Mouse (Mus musculus): ENCODE results near the gene Gpr107.

The Gpr107 gene

DNA sequence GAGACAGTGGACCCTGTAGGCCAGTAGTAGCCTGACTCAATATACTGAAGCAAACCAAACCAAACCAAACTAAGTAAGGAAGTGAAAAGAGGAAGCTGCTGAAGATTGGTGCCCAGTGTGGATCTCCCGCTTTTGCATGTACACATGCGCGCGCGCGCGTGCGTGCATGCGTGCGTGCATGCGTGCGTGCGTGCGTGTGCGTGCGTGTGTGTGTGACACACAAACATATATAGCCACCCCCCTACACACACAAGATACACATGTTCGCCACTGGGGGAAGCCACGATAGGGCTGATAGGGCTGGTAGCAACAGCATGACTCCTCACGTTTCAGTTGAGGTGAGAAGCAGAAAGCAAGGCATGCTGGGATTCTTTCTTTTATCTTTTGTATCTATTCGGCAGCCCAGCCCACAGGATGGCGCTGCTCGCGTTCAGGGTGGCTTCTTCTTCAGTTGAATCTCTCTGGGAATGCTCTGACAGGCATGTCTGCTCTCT, 87.1 kb downstream of the Gpr107 start:
- ATAC-seq (ENCODE audit: insufficient number of reproducible peaks, low FRiP score, low TSS enrichment) = peak; percentile 49; the same call in 1 of the 2 replicates

DNA sequence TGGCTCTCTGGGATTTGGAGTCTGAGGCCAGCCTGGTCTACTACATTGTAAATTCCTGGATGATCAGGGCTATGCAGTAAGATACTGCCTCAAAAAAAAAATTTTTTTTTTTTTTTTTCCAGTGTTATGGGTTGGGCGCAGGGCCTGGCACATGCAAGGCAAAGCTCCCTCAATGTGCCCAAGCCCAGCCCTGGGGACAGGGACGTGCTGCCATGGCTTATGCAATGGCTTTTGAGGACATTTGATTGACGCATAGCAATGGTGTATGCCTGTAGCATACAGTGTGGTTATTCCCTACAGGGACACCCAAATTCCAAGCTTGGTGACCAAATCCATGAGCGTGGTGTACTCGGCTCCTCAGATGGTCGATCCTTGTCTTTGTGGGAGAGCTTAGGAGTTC, 87.7 kb downstream of the Gpr107 start:
- no peak for ATAC-seq (ENCODE audit: insufficient number of reproducible peaks, low FRiP score, low TSS enrichment)

DNA sequence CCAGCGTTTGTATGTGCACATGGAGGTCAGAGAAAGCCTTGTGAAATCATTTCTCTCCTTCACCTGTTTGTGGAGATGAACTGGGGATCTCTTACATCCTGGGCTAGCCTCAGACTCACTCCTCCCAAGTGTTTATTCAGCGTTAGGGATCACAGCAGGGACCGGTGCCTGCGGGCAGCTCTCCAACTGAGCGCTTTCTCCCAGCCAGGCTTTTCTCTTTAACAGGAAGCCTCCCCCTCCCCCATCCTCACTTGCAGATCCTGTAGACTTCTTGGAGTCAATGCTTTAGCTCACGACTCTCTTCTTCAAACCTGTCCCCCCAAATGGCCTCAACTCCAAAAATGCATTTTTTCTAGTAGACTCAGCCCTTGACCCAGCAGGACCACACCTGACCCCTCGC, 89.5 kb downstream of the Gpr107 start:
- no peak for ATAC-seq (ENCODE audit: insufficient number of reproducible peaks, low FRiP score, low TSS enrichment)

GRCm38 (mm10) chr2:31244216-31244615, 92.1 kb downstream of the Gpr107 start:
- no peak for ATAC-seq (ENCODE audit: insufficient number of reproducible peaks, low FRiP score, low TSS enrichment)

DNA sequence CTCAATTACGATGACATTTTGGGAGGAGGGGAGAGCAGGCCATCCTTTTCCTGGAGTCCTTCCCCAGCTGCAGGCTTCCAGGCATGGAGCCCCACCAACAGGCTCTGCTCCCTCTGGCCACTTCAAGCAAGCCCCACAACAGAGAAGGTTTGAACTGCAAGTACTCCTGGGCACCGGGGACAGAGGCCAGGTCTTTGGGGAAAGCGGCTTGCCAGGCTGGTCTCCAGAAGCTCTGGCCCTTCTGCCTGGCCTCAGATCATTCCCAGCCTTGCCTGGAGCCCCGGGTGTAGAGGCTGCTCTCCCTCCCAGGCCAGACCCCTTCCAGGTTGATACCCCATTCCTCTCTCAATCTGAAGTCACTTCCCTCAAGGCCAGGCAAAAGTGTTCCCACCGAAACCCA, 92.9 kb downstream of the Gpr107 start:
- 0 out of 2 replicates have a peak, but pooled peaks have one; percentile 6 for ATAC-seq (ENCODE audit: insufficient number of reproducible peaks, low FRiP score, low TSS enrichment)

DNA sequence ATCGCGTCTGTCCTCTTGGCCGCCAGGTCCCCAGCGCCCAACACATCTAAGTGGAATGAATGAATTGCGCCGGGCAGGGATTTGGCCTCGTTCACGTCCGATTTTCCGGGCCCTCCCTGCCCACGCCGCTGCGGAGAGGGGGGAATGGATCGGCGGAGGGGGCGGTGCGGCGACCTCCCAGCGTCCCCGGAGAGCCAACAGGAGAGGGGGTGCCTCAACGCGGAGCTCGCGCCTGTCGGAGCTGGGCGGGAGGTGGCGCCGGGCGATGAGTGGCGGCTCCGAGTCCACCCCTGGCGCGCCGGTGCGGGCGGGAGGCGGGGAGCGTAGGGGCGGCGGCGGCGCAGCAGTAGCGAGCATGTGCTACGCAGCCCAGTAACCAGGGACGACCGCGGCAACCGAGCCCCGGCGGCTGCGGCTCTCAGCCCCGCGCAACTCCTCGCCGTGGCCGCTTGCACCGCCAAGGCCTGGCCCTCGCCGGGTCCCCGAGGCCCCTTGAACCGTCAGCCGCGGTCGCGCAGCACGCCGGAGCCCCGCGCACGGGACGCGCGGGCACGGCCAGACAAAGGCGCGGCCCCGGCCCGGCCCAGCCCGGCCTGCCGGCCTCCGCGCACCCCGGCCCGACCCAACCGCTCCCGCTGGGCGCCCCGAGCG, 93.5 kb downstream of the Gpr107 start, which contains the start of gene Ncs1:
Gene Ncs1 (plus strand): TSS at position 333 of the 651 bp plus-strand sequence.
- peak; percentile 54 for ATAC-seq (ENCODE audit: insufficient number of reproducible peaks, low FRiP score, low TSS enrichment)

GRCm38 (mm10) chr2:31246251-31246971, 94.3 kb downstream of the Gpr107 start:
- no peak; the same call in 1 of the 2 replicates for ATAC-seq (ENCODE audit: insufficient number of reproducible peaks, low FRiP score, low TSS enrichment)

- ATAC-seq (ENCODE audit: insufficient number of reproducible peaks, low FRiP score, low TSS enrichment) = no peak
Measured at GRCm38 (mm10) chr2:31248856-31249255, 96.7 kb downstream of the Gpr107 start.

- ATAC-seq (ENCODE audit: insufficient number of reproducible peaks, low FRiP score, low TSS enrichment) = no peak
Measured at GRCm38 (mm10) chr2:31252167-31252566, 100.1 kb downstream of the Gpr107 start.

DNA sequence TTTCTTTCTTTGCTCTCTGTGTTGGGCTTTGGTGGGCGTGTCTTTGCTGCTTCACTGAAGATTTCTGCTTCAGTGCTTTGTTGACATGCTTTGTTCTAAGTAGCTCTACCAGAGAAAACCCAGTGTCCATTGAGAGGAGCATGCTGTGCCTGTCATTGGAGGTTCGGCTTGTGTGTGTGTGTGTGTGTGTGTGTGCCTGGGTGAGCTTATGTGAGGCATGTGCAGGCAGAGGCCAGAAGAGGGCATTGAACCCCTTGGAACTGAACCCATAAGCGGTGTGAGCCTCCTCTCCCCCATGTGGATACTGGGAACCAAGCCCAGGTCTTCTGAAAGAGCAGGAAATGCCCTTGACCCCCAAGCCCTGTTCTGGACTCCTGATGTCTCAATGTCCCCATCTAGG, 101.3 kb downstream of the Gpr107 start:
- ATAC-seq (ENCODE audit: insufficient number of reproducible peaks, low FRiP score, low TSS enrichment) = no peak

GRCm38 (mm10) chr2:31254806-31255205, 102.7 kb downstream of the Gpr107 start:
- no peak for ATAC-seq (ENCODE audit: insufficient number of reproducible peaks, low FRiP score, low TSS enrichment)

DNA sequence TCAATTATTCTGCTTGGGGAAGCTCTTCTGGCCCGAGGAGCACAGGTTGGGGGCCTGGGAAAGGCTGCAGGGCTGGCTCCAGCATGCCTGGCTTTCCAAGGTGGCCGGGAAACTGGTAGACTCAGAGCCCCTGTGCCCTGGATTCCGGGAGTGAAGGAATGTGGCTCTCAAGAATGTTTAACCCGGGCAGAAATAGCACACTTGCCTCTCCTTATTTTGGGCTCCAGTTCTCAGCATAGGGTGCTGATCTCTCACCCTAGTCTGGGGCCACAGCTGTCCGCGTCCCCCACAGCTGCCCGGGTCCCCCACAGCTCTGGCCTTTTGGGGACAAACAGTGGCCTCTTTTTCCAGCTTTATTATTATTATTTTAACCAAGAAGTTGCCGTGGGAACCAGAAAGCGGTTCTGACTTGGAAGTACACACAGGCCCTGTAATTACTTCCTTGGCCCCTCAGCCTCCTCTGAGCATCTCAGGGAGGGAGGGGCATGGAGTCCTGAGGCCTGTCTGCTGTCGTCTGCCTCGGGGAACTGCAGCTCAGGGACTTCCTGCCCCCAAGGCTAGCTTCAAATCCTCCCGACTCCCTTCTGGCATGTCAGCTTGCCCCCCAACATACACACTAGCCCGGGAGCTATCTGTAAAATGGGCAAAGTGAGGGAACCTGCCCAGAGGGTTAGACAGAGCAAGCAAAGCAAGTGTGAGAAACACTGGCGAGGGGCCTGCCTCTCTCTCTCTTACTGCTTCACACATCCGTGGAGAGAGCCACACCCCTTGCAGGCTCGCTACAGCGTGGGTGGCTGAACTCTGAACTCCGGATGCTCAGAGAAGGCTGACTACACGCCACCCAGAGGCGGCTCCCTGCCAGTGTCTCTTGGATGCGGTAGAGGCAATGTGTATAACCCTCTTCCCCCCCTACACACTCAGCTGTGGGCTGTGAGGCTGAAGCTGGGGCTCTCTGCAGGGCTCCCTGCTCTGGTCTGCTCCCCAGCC, 104.1 kb downstream of the Gpr107 start:
- ATAC-seq (ENCODE audit: insufficient number of reproducible peaks, low FRiP score, low TSS enrichment) = peak; percentile 36; the same call in 1 of the 2 replicates

- peak; percentile 46 for ATAC-seq (ENCODE audit: insufficient number of reproducible peaks, low FRiP score, low TSS enrichment)
Measured at GRCm38 (mm10) chr2:31257096-31257495, 105.0 kb downstream of the Gpr107 start.

GRCm38 (mm10) chr2:31258609-31259366, 106.7 kb downstream of the Gpr107 start:
- peak; percentile 58; the same call in 1 of the 2 replicates for ATAC-seq (ENCODE audit: insufficient number of reproducible peaks, low FRiP score, low TSS enrichment)

DNA sequence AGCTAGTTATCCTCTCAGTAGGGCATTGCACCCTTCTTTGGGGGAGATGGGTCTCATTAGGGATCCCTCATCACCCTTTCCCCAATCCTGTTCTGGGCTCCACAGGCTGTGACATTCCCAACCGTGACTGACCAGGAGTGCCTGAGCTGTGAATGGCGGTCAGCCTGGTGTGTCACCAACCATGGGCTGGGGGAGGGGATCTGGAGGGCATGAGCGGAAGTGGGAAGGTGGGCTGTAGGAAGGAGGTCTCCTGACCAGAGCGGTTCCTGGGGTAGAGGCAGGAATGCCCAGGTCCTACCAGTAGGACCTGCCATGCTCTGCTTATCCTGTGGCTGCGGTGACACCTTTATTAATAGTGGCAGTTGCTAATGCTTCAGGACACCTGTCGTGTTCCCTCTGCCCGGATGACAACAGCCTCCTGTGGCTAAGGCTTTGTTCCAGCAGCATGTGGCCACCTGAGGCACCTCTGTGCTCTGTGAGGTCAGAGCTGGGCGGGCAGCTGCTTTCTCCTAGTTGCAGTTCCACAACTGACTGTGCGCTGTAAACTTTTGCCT, 107.3 kb downstream of the Gpr107 start:
- ATAC-seq (ENCODE audit: insufficient number of reproducible peaks, low FRiP score, low TSS enrichment) = no peak

GRCm38 (mm10) chr2:31260549-31260948, 108.4 kb downstream of the Gpr107 start:
- no peak for ATAC-seq (ENCODE audit: insufficient number of reproducible peaks, low FRiP score, low TSS enrichment)

GRCm38 (mm10) chr2:31263039-31263461, 110.9 kb downstream of the Gpr107 start:
- ATAC-seq (ENCODE audit: insufficient number of reproducible peaks, low FRiP score, low TSS enrichment) = no peak

DNA sequence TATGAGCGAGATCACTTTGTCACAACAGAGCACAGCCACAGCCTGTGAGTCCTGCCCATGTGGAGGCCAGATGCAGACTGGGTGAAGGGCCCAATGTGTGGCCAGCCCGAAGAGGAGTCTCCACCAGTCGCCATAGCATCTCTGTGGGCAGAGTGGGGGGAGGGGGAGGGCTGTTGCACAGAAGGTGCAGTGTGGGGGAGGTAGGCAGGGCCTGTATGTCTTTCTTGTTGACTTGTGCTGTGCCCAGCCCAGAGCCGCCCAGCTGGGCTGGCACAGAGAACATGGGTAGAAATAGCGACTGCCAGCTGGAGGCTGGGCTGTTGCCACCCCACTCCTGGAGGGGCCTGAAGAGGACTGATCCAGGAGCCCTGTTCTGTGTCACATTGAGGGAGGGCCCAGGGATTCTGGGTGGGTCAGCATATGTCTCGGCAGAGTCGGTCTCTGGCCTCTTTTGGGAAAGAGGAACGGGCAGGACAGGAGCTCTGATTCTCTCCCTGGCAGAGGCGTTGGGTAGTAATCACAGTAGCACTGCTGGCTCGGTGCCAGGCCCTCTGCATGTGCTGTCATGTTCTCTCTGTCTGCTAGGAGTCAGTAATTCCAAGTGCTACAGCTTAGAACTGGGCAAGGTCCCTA, 111.7 kb downstream of the Gpr107 start:
- peak; percentile 49; the same call in 1 of the 2 replicates for ATAC-seq (ENCODE audit: insufficient number of reproducible peaks, low FRiP score, low TSS enrichment)

GRCm38 (mm10) chr2:31267447-31267846, 115.3 kb downstream of the Gpr107 start:
- no peak for ATAC-seq (ENCODE audit: insufficient number of reproducible peaks, low FRiP score, low TSS enrichment)
